Mouse (Mus musculus): Measurements from ENCODE around the gene Zbtb3. TPM values are rescaled to one million over a fixed set of nuclear protein-coding genes. Genes with fewer than 3 reads are reported as not detected.
A peak's percentile ranks its signal among the peaks of the same experiment; 100 is the strongest.

Zbtb3 gene
- polyA plus RNA-seq, 1 experiment, result 4.1 TPM

DNA sequence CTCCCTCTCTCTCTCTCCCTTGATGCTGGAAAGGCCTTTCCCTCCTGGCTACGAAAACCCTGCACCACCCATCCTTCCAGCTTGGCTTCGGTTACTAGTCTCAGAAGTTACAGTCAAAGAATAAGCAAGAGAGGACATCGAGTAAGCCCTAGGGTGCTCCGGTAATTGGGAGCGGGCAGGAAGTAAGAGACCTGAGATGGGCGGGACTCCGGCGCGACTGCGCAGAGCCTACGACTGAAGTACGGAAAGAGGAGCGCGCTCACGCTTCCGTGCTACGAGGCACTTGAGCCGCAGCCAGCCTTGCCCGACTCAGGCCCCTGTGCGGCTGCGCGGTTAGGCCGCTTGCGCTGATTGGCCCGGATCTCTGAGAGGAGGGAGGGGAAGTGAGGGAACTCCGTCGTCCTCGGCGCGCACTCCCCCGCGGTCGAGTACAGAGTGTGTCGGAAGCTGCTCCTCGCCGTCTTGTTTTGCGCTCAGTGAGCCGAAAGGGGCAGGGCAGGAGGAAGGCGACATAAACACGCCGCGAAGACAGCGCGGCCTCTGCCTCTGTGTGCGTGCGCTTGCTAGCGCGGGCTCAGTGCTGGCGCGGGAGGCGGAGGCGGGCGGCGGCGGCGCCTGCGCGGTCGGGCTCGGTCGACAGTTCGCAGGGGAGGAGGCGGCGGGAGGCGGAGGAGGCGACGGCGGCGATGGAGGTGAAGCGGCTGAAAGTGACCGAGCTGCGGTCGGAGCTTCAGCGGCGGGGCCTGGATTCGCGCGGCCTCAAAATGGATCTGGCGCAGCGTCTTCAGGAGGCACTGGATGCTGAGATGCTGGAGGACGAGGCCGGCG is 17.5 kb downstream of the Zbtb3 start, which contains the start of gene Hnrnpul2:
Gene Hnrnpul2, plus strand, starts transcription at position 415 of the 828 bp plus-strand sequence.
- H3K27me3 ChIP-seq (ENCODE audit: control insufficient read depth, insufficient read depth, low read length, poor library complexity, severe bottlenecking), result no peaks in the 10 kb centered on the region
- peak within 1 kb of the TSS; percentile 91 for H3K9ac ChIP-seq (ENCODE audit: low read depth, poor library complexity, severe bottlenecking)
- no peaks in the 10 kb centered on the region for H3K9me3 ChIP-seq (replicated peaks; ENCODE audit: control insufficient read depth, insufficient read depth, low read length, poor library complexity, severe bottlenecking)
- peaks cover 2% of the 10 kb centered on the region for H3K4me1 ChIP-seq (ENCODE audit: control insufficient read depth, insufficient read depth, low read length)
- peak within 1 kb of the TSS; percentile 92 for H3K4me3 ChIP-seq (ENCODE audit: low read depth, low read length)
- TF ChIP-seq POLR2A (IDR thresholded peaks at IDR 0.05; ENCODE audit: insufficient read depth, low read length) (peak; percentile 87), CTCF (IDR thresholded peaks at IDR 0.05; ENCODE audit: low read depth, low read length) (no peak), EP300 (IDR thresholded peaks at IDR 0.05; ENCODE audit: insufficient read depth, low read depth, low read length) (no peak)
- H3K27ac ChIP-seq (ENCODE audit: insufficient read depth, low read length), result peak within 1 kb of the TSS; percentile 96
- peaks cover 43% of the 10 kb centered on the region for H3K36me3 ChIP-seq (ENCODE audit: control insufficient read depth, insufficient read depth, low read length, poor library complexity, severe bottlenecking)

DNA sequence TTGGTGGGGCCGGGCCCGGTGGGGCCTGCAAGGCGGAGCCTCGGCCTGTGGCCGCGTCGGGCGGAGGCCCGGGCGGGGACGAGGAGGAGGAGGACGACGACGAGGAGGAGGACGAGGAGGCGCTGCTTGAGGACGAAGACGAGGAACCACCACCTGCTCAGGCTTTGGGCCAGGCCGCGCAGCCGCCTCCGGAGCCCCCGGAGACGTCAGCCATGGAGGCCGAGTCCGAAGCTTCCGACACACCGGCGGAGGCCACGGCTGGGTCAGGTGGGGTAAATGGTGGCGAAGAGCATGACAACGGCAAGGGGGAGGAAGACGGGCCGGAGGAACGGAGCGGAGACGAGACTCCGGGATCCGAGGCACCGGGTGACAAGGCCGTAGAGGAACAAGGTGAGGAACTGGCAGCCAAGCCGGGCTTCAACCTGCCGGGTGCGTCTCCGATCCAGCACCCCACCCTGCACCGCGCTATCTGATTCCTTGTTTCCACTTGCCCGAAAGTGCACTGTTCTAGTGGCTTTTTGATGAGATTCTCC is 18.1 kb downstream of the Zbtb3 start:
- Histone ChIP-seq H3K9ac (ENCODE audit: low read depth, poor library complexity, severe bottlenecking) (peak overlapping the region; percentile 91), H3K27ac (ENCODE audit: insufficient read depth, low read length) (peak overlapping the region; percentile 71), H3K9me3 (replicated peaks; ENCODE audit: control insufficient read depth, insufficient read depth, low read length, poor library complexity, severe bottlenecking) (no peaks in the 10 kb centered on the region), H3K4me3 (ENCODE audit: low read depth, low read length) (peak overlapping the region; percentile 90), H3K36me3 (ENCODE audit: control insufficient read depth, insufficient read depth, low read length, poor library complexity, severe bottlenecking) (peaks cover 44% of the 10 kb centered on the region), H3K27me3 (ENCODE audit: control insufficient read depth, insufficient read depth, low read length, poor library complexity, severe bottlenecking) (no peaks in the 10 kb centered on the region), H3K4me1 (ENCODE audit: control insufficient read depth, insufficient read depth, low read length) (peaks cover 2% of the 10 kb centered on the region)
- TF ChIP-seq EP300 (IDR thresholded peaks at IDR 0.05; ENCODE audit: insufficient read depth, low read depth, low read length) (no peak), CTCF (IDR thresholded peaks at IDR 0.05; ENCODE audit: low read depth, low read length) (no peak), POLR2A (IDR thresholded peaks at IDR 0.05; ENCODE audit: insufficient read depth, low read length) (no peak)

DNA sequence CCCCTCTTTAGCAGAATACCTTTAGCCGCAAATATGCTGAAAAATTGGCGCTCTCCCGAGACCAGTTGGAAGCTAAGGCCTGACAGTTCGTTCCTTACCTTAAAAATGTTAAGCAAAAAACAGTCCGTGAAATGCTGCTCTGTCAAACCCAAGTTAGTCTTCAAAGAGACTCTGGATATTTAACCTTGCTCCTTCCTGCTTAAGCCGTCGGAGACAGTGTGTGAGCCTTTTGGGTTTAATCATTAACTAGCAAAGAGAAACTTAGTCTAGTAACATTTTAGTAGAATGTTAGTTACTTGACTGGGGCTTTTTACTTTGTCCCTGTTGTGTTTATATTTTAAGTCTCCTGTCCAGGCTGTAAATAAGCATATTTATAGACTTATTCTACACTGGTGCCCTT is 18.8 kb downstream of the Zbtb3 start:
- Histone ChIP-seq H3K36me3 (ENCODE audit: control insufficient read depth, insufficient read depth, low read length, poor library complexity, severe bottlenecking) (peaks cover 45% of the 10 kb centered on the region), H3K27me3 (ENCODE audit: control insufficient read depth, insufficient read depth, low read length, poor library complexity, severe bottlenecking) (no peaks in the 10 kb centered on the region), H3K4me1 (ENCODE audit: control insufficient read depth, insufficient read depth, low read length) (peaks cover 2% of the 10 kb centered on the region), H3K4me3 (ENCODE audit: low read depth, low read length) (peak overlapping the region; percentile 90), H3K9ac (ENCODE audit: low read depth, poor library complexity, severe bottlenecking) (peak overlapping the region; percentile 91), H3K27ac (ENCODE audit: insufficient read depth, low read length) (no peak overlapping the region), H3K9me3 (replicated peaks; ENCODE audit: control insufficient read depth, insufficient read depth, low read length, poor library complexity, severe bottlenecking) (no peaks in the 10 kb centered on the region)
- TF ChIP-seq POLR2A (IDR thresholded peaks at IDR 0.05; ENCODE audit: insufficient read depth, low read length) (no peak), EP300 (IDR thresholded peaks at IDR 0.05; ENCODE audit: insufficient read depth, low read depth, low read length) (no peak), CTCF (IDR thresholded peaks at IDR 0.05; ENCODE audit: low read depth, low read length) (no peak)

DNA sequence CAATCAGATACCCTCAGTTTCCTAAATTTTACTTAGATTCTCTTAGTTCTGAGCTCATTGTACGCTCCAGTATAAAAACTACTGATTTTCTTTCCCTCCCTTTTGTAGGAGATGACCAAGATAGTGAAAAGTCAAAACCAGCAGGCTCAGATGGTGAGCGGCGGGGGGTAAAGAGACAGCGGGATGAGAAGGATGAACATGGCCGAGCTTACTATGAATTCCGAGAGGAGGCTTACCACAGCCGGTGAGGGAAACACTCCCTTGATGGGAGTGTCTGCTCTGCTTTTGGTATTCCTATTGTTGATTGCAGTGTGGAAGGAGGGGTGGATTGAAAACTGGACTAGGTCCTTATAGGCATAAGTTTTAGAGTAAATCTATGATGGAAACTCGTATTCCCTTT is 20.3 kb downstream of the Zbtb3 start:
- H3K27me3 ChIP-seq (ENCODE audit: control insufficient read depth, insufficient read depth, low read length, poor library complexity, severe bottlenecking), result no peaks in the 10 kb centered on the region
- TF ChIP-seq EP300 (IDR thresholded peaks at IDR 0.05; ENCODE audit: insufficient read depth, low read depth, low read length) (no peak), CTCF (IDR thresholded peaks at IDR 0.05; ENCODE audit: low read depth, low read length) (no peak), POLR2A (IDR thresholded peaks at IDR 0.05; ENCODE audit: insufficient read depth, low read length) (no peak)
- H3K27ac ChIP-seq (ENCODE audit: insufficient read depth, low read length), result no peak overlapping the region
- peaks cover 50% of the 10 kb centered on the region for H3K36me3 ChIP-seq (ENCODE audit: control insufficient read depth, insufficient read depth, low read length, poor library complexity, severe bottlenecking)
- peak overlapping the region; percentile 7; the same call in 1 of the 2 replicates for H3K9ac ChIP-seq (ENCODE audit: low read depth, poor library complexity, severe bottlenecking)
- no peak overlapping the region for H3K4me3 ChIP-seq (ENCODE audit: low read depth, low read length)
- H3K4me1 ChIP-seq (ENCODE audit: control insufficient read depth, insufficient read depth, low read length), result peaks cover 2% of the 10 kb centered on the region
- H3K9me3 ChIP-seq (replicated peaks; ENCODE audit: control insufficient read depth, insufficient read depth, low read length, poor library complexity, severe bottlenecking), result no peaks in the 10 kb centered on the region

DNA sequence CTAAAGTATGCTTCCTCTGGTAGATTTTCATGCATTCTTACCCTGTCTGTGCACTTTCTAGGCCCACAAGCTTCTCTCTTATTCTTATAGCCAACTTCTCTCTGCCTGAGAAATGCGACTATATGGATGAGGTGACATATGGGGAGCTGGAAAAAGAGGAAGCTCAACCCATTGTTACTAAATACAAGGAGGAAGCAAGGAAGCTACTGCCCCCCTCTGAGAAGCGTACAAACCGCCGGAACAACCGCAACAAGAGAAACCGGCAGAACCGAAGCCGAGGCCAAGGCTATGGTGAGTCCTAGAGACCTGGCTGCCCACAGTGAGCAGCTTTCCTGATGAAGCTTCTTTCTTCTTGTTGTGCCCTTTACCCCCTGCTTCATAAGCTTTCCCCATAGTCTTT is 27.3 kb downstream of the Zbtb3 start, which contains the start of gene AC129217.1:
Gene AC129217.1, plus strand, starts transcription at position 114 of the 400 bp plus-strand sequence.
- no peaks in the 10 kb centered on the region for H3K4me1 ChIP-seq (ENCODE audit: control insufficient read depth, insufficient read depth, low read length)
- no peak within 1 kb of the TSS for H3K9ac ChIP-seq (ENCODE audit: low read depth, poor library complexity, severe bottlenecking)
- H3K36me3 ChIP-seq (ENCODE audit: control insufficient read depth, insufficient read depth, low read length, poor library complexity, severe bottlenecking), result peaks cover 94% of the 10 kb centered on the region
- H3K27ac ChIP-seq (ENCODE audit: insufficient read depth, low read length), result no peak within 1 kb of the TSS
- TF ChIP-seq EP300 (IDR thresholded peaks at IDR 0.05; ENCODE audit: insufficient read depth, low read depth, low read length), result no peak
- TF ChIP-seq CTCF (IDR thresholded peaks at IDR 0.05; ENCODE audit: low read depth, low read length), result no peak
- no peak for TF ChIP-seq POLR2A (IDR thresholded peaks at IDR 0.05; ENCODE audit: insufficient read depth, low read length)
- H3K27me3 ChIP-seq (ENCODE audit: control insufficient read depth, insufficient read depth, low read length, poor library complexity, severe bottlenecking), result no peaks in the 10 kb centered on the region
- no peak within 1 kb of the TSS for H3K4me3 ChIP-seq (ENCODE audit: low read depth, low read length)
- H3K9me3 ChIP-seq (replicated peaks; ENCODE audit: control insufficient read depth, insufficient read depth, low read length, poor library complexity, severe bottlenecking), result no peaks in the 10 kb centered on the region

DNA sequence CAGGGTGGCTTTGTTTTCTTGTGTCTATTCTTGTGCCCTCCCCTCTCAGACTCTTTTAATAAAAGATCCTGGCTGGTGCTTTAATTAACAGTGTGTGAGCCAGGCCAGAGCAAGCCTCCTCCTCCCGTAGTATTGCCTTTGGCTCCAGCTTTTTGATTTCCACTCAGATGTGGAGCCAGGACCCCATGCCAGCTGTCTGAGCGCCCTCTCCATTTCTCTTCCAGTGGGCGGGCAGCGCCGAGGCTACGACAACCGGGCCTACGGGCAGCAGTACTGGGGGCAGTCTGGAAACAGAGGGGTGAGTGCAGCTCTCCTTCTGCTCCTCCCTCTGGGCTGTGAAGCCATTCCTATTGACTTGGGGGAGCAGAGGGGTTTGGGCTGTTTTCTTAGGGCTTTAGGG is 28.3 kb downstream of the Zbtb3 start:
- no peaks in the 10 kb centered on the region for H3K27me3 ChIP-seq (ENCODE audit: control insufficient read depth, insufficient read depth, low read length, poor library complexity, severe bottlenecking)
- H3K36me3 ChIP-seq (ENCODE audit: control insufficient read depth, insufficient read depth, low read length, poor library complexity, severe bottlenecking), result peaks cover 85% of the 10 kb centered on the region
- no peak overlapping the region for H3K9ac ChIP-seq (ENCODE audit: low read depth, poor library complexity, severe bottlenecking)
- no peak overlapping the region for H3K4me3 ChIP-seq (ENCODE audit: low read depth, low read length)
- no peaks in the 10 kb centered on the region for H3K9me3 ChIP-seq (replicated peaks; ENCODE audit: control insufficient read depth, insufficient read depth, low read length, poor library complexity, severe bottlenecking)
- no peak overlapping the region for H3K27ac ChIP-seq (ENCODE audit: insufficient read depth, low read length)
- TF ChIP-seq EP300 (IDR thresholded peaks at IDR 0.05; ENCODE audit: insufficient read depth, low read depth, low read length) (no peak), CTCF (IDR thresholded peaks at IDR 0.05; ENCODE audit: low read depth, low read length) (no peak), POLR2A (IDR thresholded peaks at IDR 0.05; ENCODE audit: insufficient read depth, low read length) (no peak)
- H3K4me1 ChIP-seq (ENCODE audit: control insufficient read depth, insufficient read depth, low read length), result no peaks in the 10 kb centered on the region
